Mouse (Mus musculus) telencephalon, adult 2 months (tissue): ENCODE results near the gene Aqp7.

ENCODE experiments used
- DNase-seq: peaks from one replicate; pipeline ENCODE4 v3.0.0-alpha.2; 2011; ENCODE audit warnings: low read depth, low spot score

The Aqp7 gene

GRCm38 (mm10) chr4:41000842-41001639 lies 46.9 kb downstream of the Aqp7 start:
- no peak for DNase-seq

- DNase-seq: no peak
These were observed 47.7 kb downstream of the Aqp7 start for GRCm38 (mm10) chr4:41000271-41000670.

- DNase-seq: no peak
These were observed 50.0 kb downstream of the Aqp7 start for GRCm38 (mm10) chr4:40997916-40998315.

DNA sequence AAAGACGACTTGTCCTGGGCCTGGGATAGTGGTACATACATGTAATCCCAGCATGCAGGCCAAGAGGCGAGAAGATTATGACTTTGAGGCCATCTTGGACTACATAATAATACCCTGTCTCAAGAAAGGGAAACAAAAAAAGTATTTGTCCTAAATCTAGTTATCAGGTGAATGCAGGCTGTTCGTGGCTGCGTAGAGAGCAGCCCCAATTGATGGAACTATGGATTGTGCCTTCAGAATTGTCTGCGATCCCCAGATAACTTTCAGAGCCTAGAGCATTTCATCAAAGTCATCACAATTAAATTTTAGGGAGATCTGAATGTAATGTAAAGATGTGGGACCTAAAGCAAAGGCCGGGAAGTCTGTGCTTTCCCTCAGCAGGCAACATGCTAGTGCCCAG lies 51.6 kb downstream of the Aqp7 start:
- DNase-seq: no peak

GRCm38 (mm10) chr4:40989633-40990032 lies 58.3 kb downstream of the Aqp7 start:
- DNase-seq: no peak

- DNase-seq: no peak
These were observed 64.3 kb downstream of the Aqp7 start for GRCm38 (mm10) chr4:40983686-40984085.
